11 mouse cellular contexts compared by ENCODE assay signal in genomic region chr10:43712657-43713056, GRCm38 (mm10).
"Had no signal": no experiment of that assay in that cellular context is flagged by ENCODE, and none has a peak within 500 bp of the region (broad histone marks: within the 10 kb centered on the region; RNA-seq: fewer than 3 reads in every experiment).

No protein-coding gene starts in this region.

- ATAC-seq: liver, postnatal 0 days; lung, postnatal 0 days; midbrain, embryonic 15.5 days had no signal

- DNase-seq: liver, embryonic 13.5 days; liver, postnatal 0 days; lung, adult 2 months; lung, postnatal 14 days; lung, postnatal 36 days; right cerebral cortex, postnatal 14 days; thymus, adult 18-20 months; thymus, postnatal 14 days; thymus, postnatal 36 days had no signal
